Mouse (Mus musculus) heart, postnatal 0 days (tissue): ENCODE measurements around the gene Dnajc14. TPM values are rescaled to one million over a fixed set of nuclear protein-coding genes. Genes with fewer than 3 reads are reported as not detected.
A peak's percentile ranks its signal among the peaks of the same experiment; 100 is the strongest.

ENCODE experiments used
- ATAC-seq: fragments of 200-750 bp; cut with Nextera tagmentation; 2 replicates; pipeline ENCODE4 v1.8.0; 2017; ENCODE audit warnings: low read depth, moderate number of reproducible peaks, moderate library complexity; ENCODE audit not compliant: insufficient read depth
- DNase-seq: peaks from one replicate; pipeline ENCODE4 v3.0.0-alpha.2; 2016; ENCODE audit warnings: low spot score
- H3K27ac ChIP-seq: fragments of 300-500 bp; sonication (generic); 2 replicates; pipeline ENCODE4 v1.5.1; 2014; ENCODE audit warnings: low read depth, mild to moderate bottlenecking
- H3K27me3 ChIP-seq: fragments of 300-500 bp; sonication (generic); 2 replicates; pipeline ENCODE4 v1.6.1; 2014; ENCODE audit warnings: low read length, mixed read lengths; ENCODE audit not compliant: control insufficient read depth, insufficient read depth
- H3K36me3 ChIP-seq: fragments of 300-500 bp; sonication (generic); replicated peaks from 2 replicates; pipeline ENCODE4 v1.6.1; 2014; ENCODE audit warnings: low read length, mixed read lengths; ENCODE audit not compliant: control insufficient read depth, insufficient read depth
- H3K4me1 ChIP-seq: fragments of 300-500 bp; sonication (generic); 2 replicates; pipeline ENCODE4 v1.6.1; 2014; ENCODE audit warnings: antibody characterized with exemption; ENCODE audit not compliant: control insufficient read depth, insufficient read depth
- H3K4me2 ChIP-seq: fragments of 300-500 bp; sonication (generic); 2 replicates; pipeline ENCODE4 v1.6.1; 2014; ENCODE audit warnings: low read depth, mild to moderate bottlenecking, low read length, moderate library complexity
- H3K4me3 ChIP-seq: fragments of 300-500 bp; sonication (generic); 2 replicates; pipeline ENCODE4 v1.5.1; 2014; ENCODE audit warnings: low read depth, low read length
- H3K9ac ChIP-seq: fragments of 300-500 bp; sonication (generic); replicated peaks from 2 replicates; pipeline ENCODE4 v1.6.1; 2014; ENCODE audit warnings: low read depth, low read length, mixed read lengths
- H3K9me3 ChIP-seq: fragments of 300-500 bp; sonication (generic); replicated peaks from 2 replicates; pipeline ENCODE4 v1.6.1; 2016; ENCODE audit warnings: low read length; ENCODE audit not compliant: control insufficient read depth
- CTCF ChIP-seq: IDR thresholded peaks from 2 replicates; pipeline ENCODE4 v1.5.1; 2016; ENCODE audit warnings: antibody characterized with exemption, control low read depth, low read depth
- EP300 ChIP-seq: IDR thresholded peaks from 2 replicates; pipeline ENCODE4 v1.6.1; 2016; ENCODE audit warnings: antibody characterized with exemption, low read depth
- WGBS: fragments of 180-500 bp; shearing (Covaris S2); extraction: QIAGEN DNeasy Blood & Tissue Kit; methylation state at CpG from one replicate; pipeline ENCODE4 v1.1.7; 2014; 5-methylcytosine and 5-hydroxymethylcytosine counted together
- polyA plus RNA-seq: library from polyadenylated mRNA; unstranded; fragments of >200 nt; fragmentation: Nextera tagmentation; extraction: Ambion mirVana; gene quantifications from 2 replicates; pipeline ENCODE4 v1.2.1, GENCODE M21; 2015
- total RNA-seq: library from RNA; depleted of rRNA; stranded (reverse); fragments of >200 nt; gene quantifications from 2 replicates; pipeline ENCODE4 v1.2.3, GENCODE M21; 2014; ENCODE audit warnings: low replicate concordance

Dnajc14 gene
- total and polyA plus RNA-seq, 2 experiments from 2014 or later: 29.7 to 29.8 TPM

GRCm38 (mm10) chr10:128840612-128841011 is 36.8 kb downstream of the Dnajc14 start:
- Histone ChIP-seq H3K4me3 (no peak overlapping the region), H3K4me1 (no peaks in the 10 kb centered on the region), H3K27me3 (no peaks in the 10 kb centered on the region), H3K9me3 (no peaks in the 10 kb centered on the region), H3K4me2 (no peak overlapping the region), H3K9ac (no peak overlapping the region), H3K36me3 (peaks cover 42% of the 10 kb centered on the region), H3K27ac (no peak overlapping the region)
- TF ChIP-seq EP300: no peak
- TF ChIP-seq CTCF: no peak
- no peak for DNase-seq
- ATAC-seq: no peak

- ATAC-seq (no peak), DNase-seq (no peak)
- no peak overlapping the region for H3K4me3 ChIP-seq
- H3K9me3 ChIP-seq: no peaks in the 10 kb centered on the region
- WGBS: 93% methylated on average over 5 of the region's 5 CpGs
- H3K36me3 ChIP-seq: peaks cover 40% of the 10 kb centered on the region
- H3K4me2 ChIP-seq: no peak overlapping the region
- no peak overlapping the region for H3K9ac ChIP-seq
- H3K4me1 ChIP-seq: no peaks in the 10 kb centered on the region
- TF ChIP-seq EP300: no peak
- no peak for TF ChIP-seq CTCF
- H3K27ac ChIP-seq: no peak overlapping the region
- no peaks in the 10 kb centered on the region for H3K27me3 ChIP-seq
Measured at GRCm38 (mm10) chr10:128843260-128843659, 39.4 kb downstream of the Dnajc14 start.

GRCm38 (mm10) chr10:128845516-128845915 is 41.7 kb downstream of the Dnajc14 start:
- Histone ChIP-seq H3K4me1 (no peaks in the 10 kb centered on the region), H3K4me2 (0 out of 2 replicates have a peak overlapping the region, but pooled peaks have one; percentile 9), H3K27ac (no peak overlapping the region), H3K9me3 (no peaks in the 10 kb centered on the region), H3K4me3 (no peak overlapping the region), H3K36me3 (peaks cover 53% of the 10 kb centered on the region), H3K27me3 (no peaks in the 10 kb centered on the region), H3K9ac (no peak overlapping the region)
- TF ChIP-seq CTCF (peak; percentile 67), EP300 (no peak)
- ATAC-seq: no peak; the same call in 1 of the 2 replicates
- peak; percentile 37 for DNase-seq
- 71% methylated on average over 2 of the region's 2 CpGs for WGBS

- Histone ChIP-seq H3K27me3 (no peaks in the 10 kb centered on the region), H3K36me3 (peaks cover 58% of the 10 kb centered on the region), H3K4me3 (no peak overlapping the region), H3K4me1 (no peaks in the 10 kb centered on the region), H3K9ac (no peak overlapping the region), H3K4me2 (no peak overlapping the region), H3K9me3 (no peaks in the 10 kb centered on the region), H3K27ac (no peak overlapping the region)
- TF ChIP-seq CTCF: no peak
- TF ChIP-seq EP300: no peak
- DNase-seq: no peak
- no peak for ATAC-seq
- 95% methylated on average over 4 of the region's 4 CpGs for WGBS
Measured at GRCm38 (mm10) chr10:128846664-128847063, 42.8 kb downstream of the Dnajc14 start.

- Histone ChIP-seq H3K4me3 (no peak overlapping the region), H3K4me2 (no peak overlapping the region), H3K4me1 (no peaks in the 10 kb centered on the region), H3K9ac (no peak overlapping the region), H3K36me3 (peaks cover 52% of the 10 kb centered on the region), H3K27ac (no peak overlapping the region), H3K9me3 (no peaks in the 10 kb centered on the region), H3K27me3 (no peaks in the 10 kb centered on the region)
- TF ChIP-seq EP300 (no peak), CTCF (no peak)
- WGBS: 69% methylated on average over 2 of the region's 2 CpGs
- ATAC-seq: no peak
- no peak for DNase-seq
Measured at GRCm38 (mm10) chr10:128848426-128848825, 44.6 kb downstream of the Dnajc14 start.

GRCm38 (mm10) chr10:128850339-128850738 is 46.5 kb downstream of the Dnajc14 start:
- Histone ChIP-seq H3K9me3 (no peaks in the 10 kb centered on the region), H3K4me3 (no peak overlapping the region), H3K4me2 (no peak overlapping the region), H3K27ac (no peak overlapping the region), H3K27me3 (no peaks in the 10 kb centered on the region), H3K9ac (no peak overlapping the region), H3K4me1 (no peaks in the 10 kb centered on the region), H3K36me3 (peaks cover 48% of the 10 kb centered on the region)
- TF ChIP-seq EP300 (no peak), CTCF (no peak)
- DNase-seq (no peak), ATAC-seq (no peak)
- 71% methylated on average over 3 of the region's 3 CpGs for WGBS
